Mouse (Mus musculus): ENCODE measurements around the gene Cacnb2.

Gene Cacnb2

DNA sequence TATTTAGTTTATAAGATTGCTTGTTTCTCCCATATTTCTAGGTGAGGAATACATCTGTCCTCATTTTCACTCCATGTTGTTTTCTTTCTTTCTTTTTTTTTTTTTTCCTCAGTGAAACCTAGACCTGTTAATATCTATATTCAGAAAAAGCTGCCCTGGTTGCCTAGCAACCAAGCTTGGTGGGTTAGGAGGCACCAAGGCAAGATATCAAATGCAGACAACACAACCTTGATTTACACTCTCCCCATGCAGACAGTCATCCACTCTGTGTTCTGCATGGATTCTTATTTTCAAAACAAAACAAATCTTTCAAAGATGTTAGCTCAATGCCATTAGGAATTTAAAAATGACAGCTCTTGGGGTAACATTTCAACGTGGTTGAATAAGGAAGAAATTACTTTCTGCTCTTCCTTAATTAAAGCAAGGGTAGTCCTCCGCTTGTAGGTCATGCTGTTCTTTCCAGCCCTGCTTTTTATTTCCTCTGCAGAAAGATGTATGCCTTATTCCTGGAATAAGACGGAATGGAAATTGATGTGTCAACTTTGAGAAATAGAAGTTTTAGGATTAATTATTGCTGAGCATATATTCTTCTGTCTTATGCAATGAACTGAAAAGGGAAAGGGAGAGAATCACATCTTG lies 172.1 kb downstream of the Cacnb2 start:
- no peak for DNase-seq

DNA sequence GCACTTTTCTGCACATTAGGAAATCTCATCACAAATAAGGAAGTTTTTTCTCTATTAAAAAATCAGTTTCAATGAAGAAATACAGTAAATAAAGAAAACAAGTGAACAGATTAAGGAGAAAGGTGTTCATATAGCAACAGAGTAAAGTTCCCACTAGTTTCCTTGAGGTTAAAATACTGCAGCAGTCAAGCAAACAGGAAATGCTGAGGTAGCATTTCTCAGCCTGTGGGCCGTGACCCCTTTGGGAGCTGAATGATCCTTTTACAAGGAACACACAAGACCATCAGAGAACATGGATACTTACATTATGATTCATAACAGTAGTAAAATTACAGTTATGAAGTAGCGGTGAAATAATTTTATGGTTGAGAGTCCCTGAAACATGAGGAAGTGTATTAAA lies 185.1 kb downstream of the Cacnb2 start:
- no peak for DNase-seq

DNA sequence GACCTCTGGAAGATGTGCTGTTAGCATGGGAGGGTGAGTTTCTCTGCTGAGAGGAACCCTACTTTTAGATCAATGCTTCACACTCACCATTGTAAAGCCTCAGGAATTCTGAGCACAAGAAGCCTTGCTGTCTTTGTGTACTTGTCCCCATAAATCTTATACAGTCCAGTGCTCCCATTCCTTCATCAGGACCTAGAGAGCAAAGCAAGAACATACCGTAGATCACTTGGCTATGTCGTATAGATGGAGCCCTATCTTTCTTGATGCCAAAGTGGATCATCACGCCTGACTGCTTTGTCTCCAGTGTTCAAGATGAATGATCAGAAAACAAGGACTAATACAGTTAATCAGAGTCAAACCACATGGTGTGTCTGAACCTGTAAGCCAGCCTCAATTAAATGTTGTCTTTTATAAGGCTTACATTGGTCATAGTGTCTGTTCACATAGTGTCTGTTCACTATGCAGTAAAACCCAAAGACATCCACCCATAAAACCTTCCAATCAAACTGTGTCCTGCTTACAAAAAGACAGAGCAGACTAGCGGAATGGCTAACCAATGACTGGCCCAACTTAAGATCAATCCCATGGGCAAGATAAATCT lies 198.7 kb downstream of the Cacnb2 start:
- DNase-seq: no peak

DNA sequence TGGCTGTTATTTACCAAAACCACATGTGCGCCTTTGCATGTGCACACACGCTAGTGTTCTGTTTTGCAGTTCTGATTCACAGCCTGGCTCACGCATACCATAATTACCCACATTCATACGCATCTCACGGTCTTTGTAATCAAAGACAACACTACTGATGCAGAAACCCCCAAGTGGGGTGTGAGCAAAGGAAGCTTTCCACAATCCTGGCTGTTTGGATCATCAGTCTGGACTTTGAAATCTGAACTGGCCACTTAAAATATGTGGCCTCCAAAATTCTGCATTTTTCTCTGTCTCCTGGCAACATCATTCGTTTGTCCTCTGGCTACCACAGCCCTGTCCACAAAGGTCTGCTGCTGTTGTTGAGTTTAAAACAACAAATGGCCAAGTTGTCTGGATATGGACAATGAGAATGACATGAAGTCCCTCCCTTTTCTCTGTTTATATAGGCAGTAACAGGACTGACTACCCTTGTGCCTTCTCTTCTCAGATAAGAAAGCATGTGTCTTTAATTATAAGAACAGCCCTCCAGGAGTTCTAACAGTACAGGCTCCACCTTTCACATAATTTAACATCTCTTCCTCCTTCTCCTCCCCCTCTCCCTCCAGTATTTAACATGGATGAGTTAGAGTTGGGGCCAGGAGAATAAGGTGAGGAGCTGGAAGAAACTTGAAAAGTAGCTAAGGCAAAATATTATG lies 204.9 kb downstream of the Cacnb2 start:
- DNase-seq: peak in 1 of 2 experiments; percentile 1

DNA sequence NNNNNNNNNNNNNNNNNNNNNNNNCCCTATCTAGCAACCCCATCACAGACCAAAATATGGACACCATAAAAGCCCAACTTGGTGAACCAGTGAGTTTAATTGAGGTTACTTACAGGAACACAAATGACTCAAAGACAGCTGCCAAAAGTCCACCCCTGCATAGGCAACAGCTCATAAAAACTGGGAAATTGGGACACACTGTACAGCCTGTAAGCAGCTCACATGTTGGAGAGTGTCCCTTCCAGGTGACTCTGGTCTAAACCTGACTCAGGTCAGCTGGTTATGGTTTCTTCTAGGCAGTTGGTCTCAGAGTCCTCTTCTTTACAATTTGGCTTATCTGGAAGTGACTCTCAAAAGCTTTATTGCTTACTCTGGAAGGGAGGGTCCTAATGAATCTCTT lies 212.1 kb downstream of the Cacnb2 start:
- no peak for DNase-seq

DNA sequence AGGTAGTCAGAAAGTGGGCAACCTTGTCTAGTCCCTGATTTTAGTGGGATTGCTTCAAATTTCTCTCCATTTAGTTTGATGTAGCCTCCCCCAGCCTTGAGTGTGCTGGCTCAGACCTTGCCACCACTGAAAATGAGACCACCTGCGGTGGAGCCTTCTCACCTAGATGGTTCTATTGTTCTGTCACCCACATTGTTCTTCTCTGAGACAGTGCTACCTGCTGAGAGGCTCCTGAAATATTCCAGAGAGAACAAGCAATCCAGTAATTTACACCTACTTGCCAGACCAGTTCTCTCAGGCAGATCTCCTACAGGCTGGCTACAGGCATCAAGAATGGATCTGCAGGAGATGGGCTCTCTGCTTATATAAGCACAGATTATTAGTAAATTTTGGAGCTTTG lies 215.8 kb downstream of the Cacnb2 start:
- no peak for DNase-seq

DNA sequence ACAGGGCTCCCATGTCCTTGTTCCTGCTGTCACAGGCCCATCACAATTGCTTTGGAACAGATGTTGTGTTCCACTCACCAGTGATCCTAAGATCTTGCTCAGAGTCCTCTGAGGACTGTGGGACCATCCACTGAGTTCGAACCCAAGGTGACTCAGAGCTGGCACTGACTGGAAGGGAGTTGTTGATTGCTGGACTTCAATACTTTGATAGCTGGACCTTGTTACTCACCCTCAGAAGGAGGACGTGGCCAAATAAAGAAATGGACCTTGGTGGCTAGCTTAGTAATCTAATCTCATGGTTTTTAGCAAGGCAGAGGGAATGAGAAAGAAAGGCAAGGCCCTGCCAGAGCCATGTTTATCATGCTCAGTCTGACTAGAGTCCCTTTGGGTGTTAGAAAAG lies 218.1 kb downstream of the Cacnb2 start:
- no peak for DNase-seq

DNA sequence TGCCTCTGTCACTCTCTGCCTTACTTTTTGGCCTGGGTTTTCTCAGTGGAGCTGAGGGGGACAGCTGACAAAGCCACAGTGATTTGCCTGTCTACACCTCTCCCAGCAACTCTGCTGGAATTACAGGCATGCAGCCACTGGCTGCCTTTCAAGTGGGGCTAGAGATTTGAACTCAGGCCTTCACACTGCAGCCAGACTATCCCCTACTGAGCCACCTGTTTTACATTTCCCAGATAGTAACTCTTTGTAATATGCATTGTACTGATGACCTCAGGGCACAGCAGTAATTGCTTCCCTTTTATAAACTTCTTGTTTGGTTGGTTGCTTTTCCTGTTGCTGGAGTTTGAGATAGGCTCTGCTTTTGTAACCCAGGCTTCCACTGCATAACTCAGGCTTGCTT lies 220.2 kb downstream of the Cacnb2 start:
- DNase-seq: peak in 1 of 2 experiments; percentile 2

DNA sequence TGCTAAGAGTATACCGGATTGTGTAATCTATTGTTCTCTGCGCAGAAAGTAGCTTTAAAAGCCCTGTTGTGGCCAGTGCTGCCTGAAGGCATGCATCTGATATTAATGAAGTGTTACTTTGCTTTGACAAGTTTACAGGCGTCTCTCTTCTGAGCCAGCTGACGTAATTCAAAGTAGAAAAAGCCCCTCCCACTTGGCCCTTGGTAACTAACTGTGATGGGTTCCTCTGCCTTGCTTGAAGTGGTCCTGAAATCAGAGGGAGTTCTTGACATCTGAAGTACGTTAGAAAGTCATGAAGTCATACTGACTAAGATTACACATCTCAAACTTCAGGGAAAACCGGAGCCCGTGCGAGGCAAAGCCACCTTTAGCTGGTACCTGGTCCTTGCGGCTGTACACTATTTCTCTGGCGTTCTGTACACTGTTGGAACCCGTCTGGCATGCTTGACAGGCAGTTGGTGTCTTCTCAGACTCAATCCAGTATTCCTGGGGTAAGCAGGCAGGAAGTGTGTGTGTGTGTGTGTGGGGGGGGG lies 221.0 kb downstream of the Cacnb2 start:
- DNase-seq: peak; percentile 38 to 65

DNA sequence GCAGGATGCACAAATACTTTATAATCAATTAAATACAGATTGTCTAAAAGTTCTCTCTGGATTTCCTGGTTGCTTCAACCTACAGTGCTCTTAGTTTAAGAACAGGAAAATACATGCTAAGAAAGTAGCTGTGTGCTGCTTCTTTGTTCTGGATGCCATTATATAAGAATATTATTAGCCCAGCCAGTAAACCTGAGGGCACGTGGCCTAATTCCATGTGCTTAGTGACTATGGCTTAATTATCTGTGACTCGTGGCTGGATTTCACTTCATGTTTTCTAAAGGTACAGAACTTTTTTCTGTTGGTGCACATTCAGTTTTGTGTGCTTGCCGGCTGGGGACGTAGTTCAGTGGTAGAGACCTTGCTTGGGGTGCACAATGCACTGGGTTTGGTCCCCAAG lies 222.3 kb downstream of the Cacnb2 start:
- no peak for DNase-seq

DNA sequence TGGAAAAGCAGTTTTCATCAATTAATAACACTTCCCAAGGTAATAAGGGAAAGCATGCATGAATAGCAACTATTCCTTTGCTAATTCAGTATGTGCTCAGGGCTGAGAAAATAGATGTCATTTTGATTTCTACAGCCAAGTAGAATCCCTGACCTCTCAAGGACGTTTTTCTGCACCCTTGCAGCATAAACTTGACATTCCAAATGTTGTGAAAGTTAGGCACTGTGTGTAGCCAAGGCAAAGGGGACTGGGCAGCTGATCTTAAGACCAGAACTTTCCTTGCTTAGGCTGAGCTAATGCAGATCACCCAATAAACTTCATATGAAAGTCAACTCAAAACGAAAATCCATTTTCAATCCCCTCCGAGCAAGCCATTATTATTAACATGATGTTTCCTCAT lies 226.6 kb downstream of the Cacnb2 start:
- DNase-seq: no peak

DNA sequence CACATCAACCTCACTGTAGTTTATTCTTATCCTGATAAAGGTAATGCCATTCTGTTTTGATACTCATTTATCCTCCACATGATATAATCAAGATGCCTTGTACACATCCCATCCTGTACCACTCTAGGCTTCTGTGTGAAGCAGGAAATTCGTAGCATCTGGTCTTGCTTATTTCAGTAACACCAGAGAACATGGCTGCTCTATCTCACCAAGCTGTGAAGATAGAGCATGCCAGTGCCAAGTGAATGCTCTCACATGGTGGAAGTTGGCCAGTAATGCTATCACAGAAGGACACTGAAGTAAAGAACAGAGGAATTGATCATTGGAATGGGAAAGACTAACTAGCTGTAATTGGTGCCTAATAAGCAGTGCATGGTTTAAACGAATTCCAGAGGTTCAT lies 228.4 kb downstream of the Cacnb2 start:
- no peak for DNase-seq

DNA sequence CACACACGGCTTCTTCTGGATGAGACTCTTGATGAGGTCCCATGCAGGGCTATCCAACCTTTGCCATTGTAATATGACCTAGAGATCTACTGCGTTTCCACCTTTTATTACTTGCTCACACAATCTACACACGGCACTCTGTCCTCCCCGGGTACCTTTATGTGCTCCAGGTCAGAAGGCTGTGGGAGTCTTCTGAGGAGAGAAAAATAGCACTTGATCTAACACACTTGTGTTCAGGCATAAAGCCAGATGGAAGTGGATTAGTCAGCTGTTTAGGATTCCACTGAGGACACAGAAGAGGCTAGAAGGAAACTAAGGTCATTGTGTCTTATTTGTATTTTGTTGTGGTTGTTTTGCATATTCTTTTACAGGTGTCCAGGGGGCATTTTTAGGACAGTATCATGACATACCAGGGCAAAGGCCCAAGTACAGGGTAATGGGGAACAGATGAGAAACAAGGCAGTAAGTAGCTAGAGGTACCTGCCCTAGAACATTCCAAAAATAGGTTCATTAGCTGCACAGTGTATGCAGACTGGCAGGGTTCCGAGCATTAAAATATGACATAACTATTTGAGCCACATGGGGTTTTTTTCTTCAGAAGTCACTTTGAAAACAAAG lies 231.9 kb downstream of the Cacnb2 start:
- DNase-seq: peak in 1 of 2 experiments; percentile 7

DNA sequence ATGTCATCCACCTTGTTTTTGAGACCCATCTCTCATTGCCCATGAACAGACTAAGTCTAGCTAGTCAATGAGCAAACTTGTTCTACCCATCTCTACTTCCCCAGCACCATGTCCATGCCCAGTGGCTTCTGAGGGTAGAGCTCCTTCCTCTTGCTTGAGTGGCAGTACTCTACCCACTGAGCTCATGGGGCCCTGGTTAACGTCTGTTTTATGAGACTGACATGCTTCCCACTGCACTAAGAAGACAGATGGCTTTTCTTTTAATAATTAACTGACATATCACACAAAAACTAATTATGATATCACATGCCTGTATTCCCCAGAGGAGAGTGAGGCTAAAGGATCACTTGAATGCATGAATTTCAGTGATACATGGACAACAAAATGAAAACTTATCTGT lies 238.4 kb downstream of the Cacnb2 start:
- DNase-seq: no peak

DNA sequence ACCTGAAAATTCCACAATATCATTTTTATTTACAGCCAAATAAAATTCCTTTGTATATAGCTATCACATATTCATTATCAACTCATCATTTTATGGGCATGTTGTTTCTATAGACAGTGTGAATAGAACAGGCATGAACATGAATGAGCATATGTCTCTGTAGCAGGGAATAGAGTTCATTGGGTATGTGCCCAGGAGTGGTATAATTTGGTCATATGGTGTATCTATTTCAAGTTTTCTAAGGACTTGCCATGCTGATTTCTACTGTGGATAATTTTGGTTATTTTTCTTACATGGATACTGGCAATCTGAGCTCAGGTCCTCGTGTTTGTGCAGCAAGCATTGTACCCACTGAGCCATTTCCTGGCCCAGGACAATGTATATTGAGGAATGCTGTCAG lies 243.8 kb downstream of the Cacnb2 start:
- DNase-seq: no peak

DNA sequence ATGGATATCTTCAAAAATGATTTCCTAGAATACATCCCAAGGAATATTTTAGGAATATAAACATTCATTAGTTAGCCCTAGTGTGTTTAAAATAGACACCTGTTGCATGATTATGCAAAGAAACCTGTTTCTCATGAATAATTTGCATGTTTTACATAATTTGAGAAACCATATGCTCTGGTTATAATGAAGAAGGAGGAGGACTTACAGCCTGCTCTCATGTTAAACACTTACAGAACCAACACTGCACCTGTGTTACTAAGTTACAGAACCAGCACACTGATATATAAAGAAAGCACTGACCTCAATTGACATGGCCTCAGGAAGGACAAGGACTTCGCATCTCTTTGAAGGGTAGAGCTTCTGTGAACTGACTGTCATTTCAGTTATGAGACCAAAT lies 244.3 kb downstream of the Cacnb2 start:
- DNase-seq: no peak

DNA sequence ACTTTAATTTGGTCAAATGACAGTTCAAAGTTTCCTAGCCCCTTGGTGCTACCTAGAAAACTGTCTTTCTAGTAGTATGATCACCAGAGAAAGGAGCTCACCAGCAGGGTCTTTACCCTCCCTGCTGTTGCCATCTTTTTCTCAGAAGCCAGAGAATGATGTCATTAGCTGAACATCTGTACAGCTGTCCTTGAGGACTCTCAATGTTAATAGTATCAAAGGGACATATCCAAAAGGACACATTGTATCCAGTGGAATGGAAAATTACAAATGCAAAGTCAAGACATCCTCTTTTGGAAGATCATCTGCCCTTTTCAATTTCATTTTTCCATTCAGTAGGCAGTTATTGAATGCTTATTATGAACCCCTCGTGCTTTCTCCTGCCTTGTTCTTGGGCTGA lies 247.9 kb downstream of the Cacnb2 start:
- DNase-seq: no peak

DNA sequence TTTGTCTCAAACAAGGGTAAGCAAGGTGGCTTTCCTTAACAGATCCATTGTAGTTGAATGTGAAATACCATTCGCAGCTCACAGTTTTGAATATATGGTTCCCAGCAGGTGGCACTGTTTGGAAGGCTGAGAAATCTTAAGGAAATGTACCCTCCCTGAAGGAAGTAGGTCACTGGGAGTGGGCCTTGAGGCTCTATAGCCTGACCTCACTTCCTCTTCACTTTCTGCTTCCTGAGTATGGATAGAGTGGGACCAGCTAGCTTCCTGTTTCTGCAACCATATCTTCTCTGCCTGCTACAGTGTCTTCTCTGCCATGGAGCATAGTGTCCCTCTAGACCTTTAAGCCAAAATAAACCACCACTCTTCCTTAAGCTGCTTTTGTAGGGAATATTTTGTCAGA lies 248.5 kb downstream of the Cacnb2 start:
- DNase-seq: peak; percentile 11 to 40

DNA sequence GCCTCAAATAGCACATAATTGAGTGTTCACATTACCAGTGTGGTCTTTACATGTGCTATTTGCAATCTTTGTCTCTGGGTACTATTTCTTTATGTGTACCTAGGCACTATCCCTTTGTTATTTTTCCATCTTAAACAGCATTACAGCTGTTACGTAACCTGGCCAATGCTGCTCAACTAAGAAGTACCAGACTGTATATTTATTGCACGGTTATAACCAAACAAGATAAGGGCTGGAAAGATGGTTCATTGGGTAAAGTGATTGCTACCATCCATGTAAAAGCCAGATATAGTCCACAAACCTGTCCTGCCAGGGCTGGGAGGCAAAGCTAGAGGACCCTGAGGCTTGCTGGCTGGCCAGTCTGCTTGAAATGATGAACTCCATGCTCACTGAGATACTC lies 251.2 kb downstream of the Cacnb2 start:
- no peak for DNase-seq

DNA sequence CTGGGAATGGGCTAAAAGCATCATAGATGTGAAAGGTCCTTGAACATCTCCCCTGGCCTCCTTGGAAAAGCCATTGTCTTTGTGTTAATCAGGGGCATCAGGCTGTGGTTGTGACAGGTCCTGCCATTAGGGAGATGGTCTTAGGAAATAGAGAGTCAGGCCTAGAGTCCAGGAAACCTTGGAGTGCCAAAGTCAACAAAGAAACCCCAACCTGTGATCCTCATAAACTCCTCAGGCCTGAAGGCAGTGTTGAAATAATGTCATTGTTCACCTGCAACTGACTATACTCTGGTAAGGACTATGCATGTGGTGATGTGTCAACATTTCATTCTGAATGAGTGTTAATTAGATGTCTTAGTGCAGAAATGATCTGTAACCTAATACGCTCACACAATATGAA lies 255.4 kb downstream of the Cacnb2 start:
- no peak for DNase-seq

DNA sequence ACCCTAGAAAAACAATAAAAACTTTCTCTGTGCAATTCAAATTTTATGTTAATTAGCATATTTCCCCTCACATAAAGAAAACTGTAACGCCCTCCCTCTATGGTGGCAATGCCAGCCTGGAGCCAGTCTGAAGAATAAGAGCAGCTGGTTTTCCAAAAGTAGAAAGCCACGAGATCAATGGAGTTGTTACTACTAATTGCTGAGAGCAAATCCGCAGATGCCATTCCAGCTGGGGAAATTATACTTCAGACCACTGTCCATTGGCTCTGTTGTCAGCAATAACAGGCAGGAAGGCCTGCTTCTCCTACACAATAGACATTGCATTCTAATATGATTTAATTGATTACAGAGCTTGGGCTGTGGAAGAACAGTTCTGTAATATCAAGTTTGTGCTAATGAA lies 257.5 kb downstream of the Cacnb2 start:
- DNase-seq: no peak

DNA sequence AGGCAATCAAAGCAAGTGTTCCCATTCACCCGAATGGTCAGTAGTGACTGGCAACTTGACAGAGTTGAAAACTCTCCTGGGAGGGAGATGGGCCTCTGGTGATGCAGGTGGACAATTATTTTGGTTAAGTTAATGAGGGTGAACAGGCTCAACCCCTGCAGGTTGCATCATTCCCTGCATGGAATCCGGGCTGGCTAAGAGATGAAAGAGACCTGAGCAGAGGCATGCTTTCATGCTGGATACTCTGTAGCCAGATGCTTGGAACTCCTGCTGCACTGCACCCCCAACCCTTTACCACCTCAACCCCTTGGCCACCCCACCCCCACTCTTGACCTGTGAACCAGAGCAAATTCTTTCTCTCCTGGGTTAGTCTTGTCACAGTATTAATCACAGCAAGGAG lies 258.7 kb downstream of the Cacnb2 start:
- no peak for DNase-seq

DNA sequence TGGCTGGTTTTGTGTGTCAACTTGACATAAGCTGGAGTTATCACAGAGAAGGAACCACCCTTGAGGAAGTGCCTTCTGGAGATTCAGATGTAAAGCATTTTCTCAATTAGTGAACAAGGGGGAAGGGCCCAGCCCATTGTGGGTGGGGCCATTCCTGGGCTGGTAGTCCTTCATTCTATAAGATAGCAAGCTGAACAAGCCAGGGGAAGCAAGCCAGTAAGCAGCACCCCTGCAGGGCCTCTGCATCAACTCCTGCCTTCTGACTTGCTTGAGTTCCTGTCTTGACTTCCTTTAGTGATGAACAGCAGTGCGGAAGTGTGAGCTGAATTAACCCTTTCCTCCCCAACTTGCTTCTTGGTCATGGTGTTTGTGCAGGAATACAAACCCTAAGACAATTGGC lies 260.1 kb downstream of the Cacnb2 start:
- no peak for DNase-seq

DNA sequence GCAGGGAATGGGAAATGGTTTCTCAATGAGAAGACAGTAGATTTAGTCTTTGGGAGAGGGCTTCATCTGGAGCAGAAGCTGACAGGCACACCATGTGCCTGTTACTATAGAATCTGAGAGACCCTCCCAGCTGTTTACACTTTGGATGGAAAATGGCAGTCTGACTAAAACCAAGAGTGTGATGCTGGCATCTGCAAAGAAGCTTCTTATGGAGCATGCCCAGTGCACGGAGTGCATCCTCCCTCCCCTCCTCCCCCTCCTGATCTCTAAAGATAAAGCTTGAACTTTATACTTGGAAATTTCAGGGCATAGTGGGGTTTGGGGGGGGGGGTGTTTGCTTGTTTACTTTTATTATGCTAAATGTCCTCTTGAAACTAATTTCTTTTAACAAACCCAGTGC lies 270.2 kb downstream of the Cacnb2 start:
- DNase-seq: no peak
